Mouse (Mus musculus) hindbrain, embryonic 12.5 days (tissue): Measurements from ENCODE around the gene Abca4. TPM values are rescaled to one million over a fixed set of nuclear protein-coding genes. Genes with fewer than 3 reads are reported as not detected.

Source experiments
- ATAC-seq: fragments of 200-750 bp; cut with Nextera tagmentation; 2 replicates; pipeline ENCODE4 v1.8.0; 2017; ENCODE audit warnings: moderate TSS enrichment; ENCODE audit not compliant: low FRiP score
- H3K27ac ChIP-seq: fragments of 300-500 bp; sonication (generic); 2 replicates; pipeline ENCODE4 v1.5.1; 2016; ENCODE audit warnings: mild to moderate bottlenecking
- H3K27me3 ChIP-seq: fragments of 300-500 bp; sonication (generic); 2 replicates; pipeline ENCODE4 v1.6.1; 2016; ENCODE audit warnings: mild to moderate bottlenecking
- H3K36me3 ChIP-seq: fragments of 300-500 bp; sonication (generic); 2 replicates; pipeline ENCODE4 v1.6.1; 2016; ENCODE audit warnings: mild to moderate bottlenecking
- H3K4me1 ChIP-seq: fragments of 300-500 bp; sonication (generic); 2 replicates; pipeline ENCODE4 v1.6.1; 2016
- H3K4me2 ChIP-seq: fragments of 300-500 bp; sonication (generic); replicated peaks from 2 replicates; pipeline ENCODE4 v1.6.1; 2016; ENCODE audit warnings: mild to moderate bottlenecking
- H3K4me3 ChIP-seq: fragments of 300-500 bp; sonication (generic); 2 replicates; pipeline ENCODE4 v1.5.1; 2016; ENCODE audit warnings: mild to moderate bottlenecking
- H3K9ac ChIP-seq: fragments of 300-500 bp; sonication (generic); 2 replicates; pipeline ENCODE4 v1.6.1; 2016; ENCODE audit warnings: mild to moderate bottlenecking, moderate library complexity
- H3K9me3 ChIP-seq: fragments of 300-500 bp; sonication (generic); replicated peaks from 2 replicates; pipeline ENCODE4 v1.6.1; 2016; ENCODE audit warnings: mild to moderate bottlenecking
- WGBS: fragments of 180-500 bp; shearing (Covaris S2); methylation state at CpG from one replicate; pipeline ENCODE4 v1.1.7; 2016; 5-methylcytosine and 5-hydroxymethylcytosine counted together
- polyA plus RNA-seq: library from polyadenylated mRNA; unstranded; fragments of >200 nt; fragmentation: Nextera tagmentation; extraction: Ambion mirVana; gene quantifications from 2 replicates; pipeline ENCODE4 v1.2.1, GENCODE M21; 2016

The Abca4 gene
- polyA plus RNA-seq, 1 experiment from 2014 or later: 2.6 TPM

DNA sequence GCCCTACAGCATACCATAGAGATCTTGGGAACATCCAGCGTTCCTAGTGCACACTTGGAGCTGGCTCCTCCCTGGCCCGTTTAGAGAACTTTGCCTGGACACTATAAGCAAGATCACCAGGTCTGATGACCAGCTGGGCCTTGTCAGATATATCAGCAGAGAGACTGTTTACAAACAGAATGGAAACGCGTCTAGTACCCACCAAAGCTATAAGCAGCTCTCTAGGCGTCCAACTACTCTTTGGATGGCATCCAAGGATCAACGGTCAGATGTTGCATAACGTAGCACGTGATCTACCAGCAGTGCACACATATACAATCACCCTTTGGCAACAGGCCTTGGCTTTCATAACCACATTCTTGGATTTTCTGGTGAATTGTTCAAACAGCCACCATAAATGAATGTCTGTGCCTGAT is 154.7 kb downstream of the Abca4 start:
- no peak overlapping the region for H3K4me3 ChIP-seq
- no peaks in the 10 kb centered on the region for H3K9me3 ChIP-seq
- no peak overlapping the region for H3K4me2 ChIP-seq
- no peaks in the 10 kb centered on the region for H3K4me1 ChIP-seq
- no peaks in the 10 kb centered on the region for H3K27me3 ChIP-seq
- H3K9ac ChIP-seq: no peak overlapping the region
- WGBS: 84% methylated on average over 8 of the region's 8 CpGs
- no peak overlapping the region for H3K27ac ChIP-seq
- no peaks in the 10 kb centered on the region for H3K36me3 ChIP-seq
- ATAC-seq: no peak

DNA sequence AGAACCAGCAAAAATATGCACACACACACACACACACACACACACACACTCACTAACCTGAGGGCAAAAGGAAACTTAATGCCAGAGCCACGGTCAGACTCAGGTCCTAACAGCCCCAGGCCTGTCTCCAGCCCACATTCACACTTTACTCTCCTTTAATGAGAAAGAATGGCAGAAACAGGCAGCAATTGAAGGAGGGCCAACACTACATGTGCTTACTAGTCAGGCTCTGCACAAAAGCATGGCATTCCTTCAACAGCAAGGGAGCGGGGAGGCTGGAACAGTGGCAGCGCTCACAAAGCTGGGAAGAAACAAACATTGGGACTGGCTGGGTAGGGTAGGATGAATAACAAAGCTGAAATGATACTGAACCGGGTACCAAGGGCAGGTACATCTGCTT is 155.4 kb downstream of the Abca4 start:
- H3K36me3 ChIP-seq: no peaks in the 10 kb centered on the region
- H3K27ac ChIP-seq: no peak overlapping the region
- no peaks in the 10 kb centered on the region for H3K27me3 ChIP-seq
- no peak overlapping the region for H3K4me2 ChIP-seq
- no peak overlapping the region for H3K4me3 ChIP-seq
- ATAC-seq: no peak
- H3K9ac ChIP-seq: no peak overlapping the region
- WGBS: 76% methylated on average over 4 of the region's 4 CpGs
- H3K4me1 ChIP-seq: no peaks in the 10 kb centered on the region
- no peaks in the 10 kb centered on the region for H3K9me3 ChIP-seq

DNA sequence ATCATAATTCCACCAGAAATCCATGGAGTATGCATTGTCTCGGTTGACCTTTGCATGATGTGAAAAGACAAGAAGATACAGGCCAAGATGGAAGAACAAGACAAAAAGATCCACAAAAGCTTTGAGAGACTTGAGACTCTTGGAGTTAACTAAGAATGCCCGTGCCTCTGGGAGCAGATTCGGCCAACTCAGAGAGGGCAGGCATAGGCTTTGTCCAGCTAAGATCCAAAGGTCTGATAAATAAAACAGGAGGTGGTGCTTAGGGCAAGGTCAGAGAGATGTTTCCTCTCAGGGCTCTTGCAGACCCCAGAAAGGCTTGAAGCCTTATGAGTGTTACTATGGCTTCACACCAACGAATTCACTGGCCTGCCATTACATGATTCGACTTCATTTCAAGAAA is 155.8 kb downstream of the Abca4 start:
- no peak overlapping the region for H3K4me3 ChIP-seq
- no peak overlapping the region for H3K9ac ChIP-seq
- H3K27me3 ChIP-seq: no peaks in the 10 kb centered on the region
- H3K4me1 ChIP-seq: no peaks in the 10 kb centered on the region
- ATAC-seq: no peak
- 83% methylated on average over 5 of the region's 5 CpGs for WGBS
- no peaks in the 10 kb centered on the region for H3K36me3 ChIP-seq
- H3K27ac ChIP-seq: no peak overlapping the region
- no peak overlapping the region for H3K4me2 ChIP-seq
- H3K9me3 ChIP-seq: no peaks in the 10 kb centered on the region

DNA sequence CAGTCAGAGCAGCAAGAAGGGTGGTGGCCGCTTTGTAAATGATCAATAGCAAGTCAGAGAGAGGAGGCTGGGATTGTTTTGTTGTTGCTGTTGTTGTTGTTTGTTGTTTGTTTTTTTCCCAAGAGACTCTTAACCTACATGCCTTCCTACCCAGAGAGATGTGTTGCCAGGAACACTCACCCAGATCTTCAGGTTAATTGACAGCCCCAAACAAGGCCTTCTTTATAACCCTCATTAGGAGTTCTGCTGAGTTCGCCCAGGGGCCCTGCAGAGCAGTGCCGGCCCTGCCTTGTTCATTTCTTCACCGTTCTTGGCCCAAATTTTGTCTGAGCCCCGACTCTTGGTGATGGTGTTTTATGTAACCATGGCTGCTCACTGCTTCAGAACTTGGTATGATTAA is 156.2 kb downstream of the Abca4 start:
- Histone ChIP-seq H3K4me2 (no peak overlapping the region), H3K27me3 (no peaks in the 10 kb centered on the region), H3K9me3 (no peaks in the 10 kb centered on the region), H3K9ac (no peak overlapping the region), H3K4me3 (no peak overlapping the region), H3K36me3 (no peaks in the 10 kb centered on the region), H3K4me1 (no peaks in the 10 kb centered on the region), H3K27ac (no peak overlapping the region)
- 58% methylated on average over 5 of the region's 5 CpGs for WGBS
- no peak for ATAC-seq

DNA sequence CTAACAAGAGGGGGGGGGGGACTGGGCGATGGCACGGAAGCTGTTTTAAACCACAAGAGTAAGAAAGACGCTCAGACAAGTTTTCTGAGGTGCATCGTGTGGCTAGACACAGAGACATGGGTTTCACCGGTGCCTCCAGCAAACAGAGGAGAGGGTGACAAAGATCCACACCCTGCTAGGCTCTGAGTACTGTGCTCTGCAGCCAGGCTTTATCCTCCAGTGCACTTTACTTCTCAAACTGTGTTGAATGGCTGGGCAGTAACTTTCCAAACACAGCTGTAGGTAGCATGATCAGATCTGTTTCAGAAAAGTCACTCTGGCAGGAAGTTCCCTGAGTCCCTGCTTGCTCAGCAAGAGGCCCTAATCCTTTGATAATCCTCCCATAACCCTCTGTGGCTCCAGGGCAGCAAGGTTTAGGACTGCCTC is 158.1 kb downstream of the Abca4 start:
- Histone ChIP-seq H3K4me1 (no peaks in the 10 kb centered on the region), H3K36me3 (no peaks in the 10 kb centered on the region), H3K4me2 (no peak overlapping the region), H3K27me3 (no peaks in the 10 kb centered on the region), H3K27ac (no peak overlapping the region), H3K9ac (no peak overlapping the region), H3K9me3 (no peaks in the 10 kb centered on the region), H3K4me3 (no peak overlapping the region)
- WGBS: 46% methylated on average over 5 of the region's 5 CpGs
- no peak for ATAC-seq

DNA sequence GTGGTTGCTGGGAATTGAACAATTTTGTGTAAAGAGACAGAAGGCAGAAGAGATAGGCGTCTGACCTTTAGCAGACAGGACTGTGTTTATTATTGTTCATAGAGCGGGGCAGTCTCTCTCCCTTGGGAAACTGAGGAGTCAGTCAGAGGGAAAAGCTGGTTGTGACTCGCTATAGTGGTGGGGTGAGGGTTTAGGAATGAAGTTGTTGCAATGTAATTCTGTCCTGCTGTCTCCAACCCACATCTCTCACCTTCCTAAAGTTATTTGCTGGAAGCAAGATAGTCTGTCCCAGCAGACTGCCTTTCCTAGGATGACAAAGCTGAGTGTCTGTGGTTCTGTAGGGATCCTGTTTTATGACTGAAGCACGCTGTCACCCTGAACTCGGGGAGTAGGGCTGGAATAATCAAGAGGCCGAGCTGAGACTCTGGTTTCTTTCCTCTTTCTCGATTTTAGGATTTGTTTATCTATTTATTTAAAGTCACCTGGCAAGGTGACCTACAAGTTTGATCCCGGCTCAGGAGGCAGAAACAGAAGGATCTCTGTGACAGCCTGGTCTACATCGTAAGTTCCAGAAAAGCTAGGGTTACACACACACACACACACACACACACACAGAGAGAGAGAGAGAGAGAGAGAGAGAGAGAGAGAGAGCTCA is 159.6 kb downstream of the Abca4 start:
- Histone ChIP-seq H3K4me2 (no peak overlapping the region), H3K27me3 (no peaks in the 10 kb centered on the region), H3K4me1 (no peaks in the 10 kb centered on the region), H3K4me3 (no peak overlapping the region), H3K9ac (no peak overlapping the region), H3K9me3 (no peaks in the 10 kb centered on the region), H3K36me3 (no peaks in the 10 kb centered on the region), H3K27ac (no peak overlapping the region)
- WGBS: 76% methylated on average over 9 of the region's 9 CpGs
- ATAC-seq: no peak

DNA sequence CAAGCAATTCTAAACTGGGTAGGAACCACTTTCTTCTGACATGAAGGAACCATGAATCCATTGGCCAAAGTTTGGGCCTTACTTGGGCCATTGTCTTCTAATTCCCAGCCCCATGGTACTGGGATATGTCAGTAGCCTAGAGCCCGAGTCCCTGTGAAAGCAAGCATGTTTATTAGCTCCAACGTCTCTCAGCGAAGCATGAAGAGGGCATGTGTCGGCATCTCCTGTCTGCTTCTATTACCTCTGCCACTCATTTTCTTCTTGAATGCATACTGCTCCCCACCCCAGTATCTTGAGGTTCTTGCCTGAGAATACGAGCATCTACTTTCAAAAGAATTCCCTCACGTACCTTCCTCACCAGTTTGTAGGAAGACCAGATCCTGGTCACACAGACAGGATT is 161.5 kb downstream of the Abca4 start:
- Histone ChIP-seq H3K4me1 (no peaks in the 10 kb centered on the region), H3K4me2 (no peak overlapping the region), H3K27me3 (no peaks in the 10 kb centered on the region), H3K9me3 (no peaks in the 10 kb centered on the region), H3K27ac (no peak overlapping the region), H3K36me3 (no peaks in the 10 kb centered on the region), H3K9ac (no peak overlapping the region), H3K4me3 (no peak overlapping the region)
- no peak for ATAC-seq
- WGBS: 88% methylated on average over 6 of the region's 6 CpGs

DNA sequence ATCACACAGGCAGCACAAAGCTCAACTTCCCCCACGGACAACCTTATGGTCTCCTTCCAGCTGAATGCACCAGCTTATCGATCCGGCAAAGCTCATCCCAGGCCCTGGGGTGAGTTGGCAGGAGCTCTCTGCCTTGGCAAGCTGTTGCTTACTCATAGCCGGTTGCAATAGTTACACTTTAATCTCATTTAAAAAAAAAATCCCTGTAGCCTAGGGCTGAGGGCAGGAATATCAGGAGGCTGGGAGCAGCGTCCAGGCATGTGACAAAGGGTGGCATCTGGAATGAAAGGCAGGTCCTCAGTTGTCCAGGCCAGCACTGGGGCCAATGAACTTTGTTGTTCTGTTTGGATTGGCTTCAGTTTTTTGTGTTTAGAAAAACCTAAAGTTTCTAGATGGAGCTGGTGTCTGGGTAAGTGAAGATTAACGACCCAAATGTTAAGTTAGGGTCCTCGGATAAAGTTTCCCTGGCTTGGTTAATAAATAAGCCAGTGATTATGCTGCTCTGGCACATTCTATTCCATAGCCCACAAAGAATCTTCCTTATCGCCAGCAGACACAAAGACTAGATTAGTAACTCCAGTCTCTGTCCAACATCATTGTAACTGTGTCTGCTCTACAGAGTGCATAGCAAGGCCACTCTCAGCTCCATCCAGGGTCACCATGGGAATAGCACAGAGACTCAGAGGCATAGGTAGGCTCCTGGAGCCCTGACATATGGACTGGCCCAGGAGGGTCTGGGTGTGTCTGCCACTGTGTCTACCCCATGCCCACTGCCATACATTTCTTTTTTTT is 162.2 kb downstream of the Abca4 start:
- WGBS: 63% methylated on average over 8 of the region's 8 CpGs
- H3K9me3 ChIP-seq: no peaks in the 10 kb centered on the region
- H3K4me1 ChIP-seq: no peaks in the 10 kb centered on the region
- no peak overlapping the region for H3K27ac ChIP-seq
- H3K4me2 ChIP-seq: no peak overlapping the region
- no peak overlapping the region for H3K9ac ChIP-seq
- H3K4me3 ChIP-seq: no peak overlapping the region
- no peaks in the 10 kb centered on the region for H3K27me3 ChIP-seq
- no peaks in the 10 kb centered on the region for H3K36me3 ChIP-seq
- ATAC-seq: no peak

DNA sequence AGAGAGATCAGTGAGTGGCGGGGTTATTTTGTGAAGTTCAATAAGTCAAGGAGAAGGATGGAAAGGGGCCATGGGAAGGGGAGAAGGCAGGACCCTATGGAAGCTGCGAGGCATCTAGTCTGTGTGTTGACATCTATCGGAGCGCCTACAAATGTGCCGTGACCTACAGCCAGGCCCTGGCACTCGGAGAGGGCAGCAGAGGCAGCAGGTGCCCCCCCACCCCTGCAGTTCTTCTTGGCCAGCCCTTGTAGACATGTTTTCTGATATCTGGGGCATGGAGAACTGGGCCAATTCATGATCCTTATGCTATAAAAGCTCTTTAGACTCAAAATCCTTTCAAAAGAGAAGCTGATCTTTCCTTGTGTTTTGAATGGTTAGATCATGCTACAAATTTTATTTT is 163.5 kb downstream of the Abca4 start:
- Histone ChIP-seq H3K36me3 (no peaks in the 10 kb centered on the region), H3K27ac (no peak overlapping the region), H3K9me3 (no peaks in the 10 kb centered on the region), H3K9ac (no peak overlapping the region), H3K4me1 (no peaks in the 10 kb centered on the region), H3K4me2 (no peak overlapping the region), H3K4me3 (no peak overlapping the region), H3K27me3 (no peaks in the 10 kb centered on the region)
- no peak for ATAC-seq
- 70% methylated on average over 6 of the region's 6 CpGs for WGBS

DNA sequence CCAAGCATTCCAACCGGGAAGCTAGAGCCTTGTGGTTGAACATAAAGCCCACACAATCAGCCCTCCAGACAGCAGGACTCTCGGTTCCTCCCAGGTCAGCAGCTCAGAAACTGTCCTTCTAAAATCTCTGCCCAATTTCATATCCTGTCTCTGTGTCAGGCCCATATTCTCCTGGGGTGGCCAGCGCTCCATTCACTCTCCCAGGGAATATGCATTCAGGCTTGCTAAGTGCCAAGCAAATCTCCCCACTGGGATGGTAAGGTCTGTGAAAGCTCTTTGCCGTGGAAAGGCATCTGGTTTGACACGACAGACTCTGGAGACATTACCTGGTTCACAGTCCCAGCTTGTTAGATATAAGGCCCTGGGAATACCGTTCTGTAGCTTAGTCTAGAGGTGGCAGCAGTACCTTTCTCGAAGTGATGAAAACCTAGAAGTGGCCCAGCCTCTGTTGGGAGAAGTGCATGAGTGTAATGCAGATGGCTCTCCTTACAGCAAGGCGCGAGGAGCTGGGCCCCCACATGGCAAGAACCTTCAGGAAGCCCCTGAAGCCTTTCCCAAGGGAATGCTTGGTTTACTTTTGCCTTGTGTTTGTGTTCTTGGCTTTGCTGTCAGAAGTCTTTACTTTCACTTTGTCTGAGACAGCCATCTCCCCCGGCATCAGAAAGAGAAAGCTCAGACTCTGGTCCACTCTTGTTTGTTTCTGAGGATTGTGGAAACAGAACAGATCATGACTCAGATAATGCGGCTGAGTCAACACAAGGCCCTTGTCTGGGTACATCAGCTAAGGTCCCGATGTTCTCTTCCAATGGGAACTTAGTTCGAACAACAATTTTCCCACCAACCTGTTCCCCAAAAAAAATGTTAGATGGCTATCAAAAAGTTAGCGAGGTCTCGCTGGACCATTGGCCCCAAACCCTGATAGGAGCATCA is 164.3 kb downstream of the Abca4 start:
- ATAC-seq: no peak
- H3K36me3 ChIP-seq: no peaks in the 10 kb centered on the region
- 84% methylated on average over 15 of the region's 15 CpGs for WGBS

DNA sequence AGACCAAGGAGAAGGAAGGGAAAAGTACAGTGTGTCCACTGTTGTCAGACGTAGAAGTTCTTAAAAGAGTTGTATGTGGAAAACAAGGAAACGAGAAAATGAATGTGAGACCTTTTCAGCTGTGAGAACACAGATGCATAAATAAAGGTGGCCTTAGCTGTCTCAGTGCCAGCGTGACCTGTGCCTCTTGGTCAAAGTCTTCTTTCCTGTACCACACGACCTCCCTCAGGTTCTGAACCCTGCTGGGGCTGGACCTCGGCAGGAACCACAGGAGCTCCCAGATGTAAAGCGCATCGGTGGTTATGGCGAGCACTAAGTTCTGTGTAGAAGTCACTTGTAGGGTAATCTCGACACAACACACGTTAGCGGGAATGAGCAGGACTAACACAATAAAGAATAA is 165.3 kb downstream of the Abca4 start:
- H3K4me2 ChIP-seq: no peak overlapping the region
- H3K4me3 ChIP-seq: no peak overlapping the region
- H3K27me3 ChIP-seq: no peaks in the 10 kb centered on the region
- no peaks in the 10 kb centered on the region for H3K36me3 ChIP-seq
- no peak overlapping the region for H3K9ac ChIP-seq
- H3K9me3 ChIP-seq: no peaks in the 10 kb centered on the region
- 90% methylated on average over 11 of the region's 11 CpGs for WGBS
- no peak for ATAC-seq
- H3K4me1 ChIP-seq: no peaks in the 10 kb centered on the region
- H3K27ac ChIP-seq: no peak overlapping the region

More for the DNA sequence above, 164.3 kb downstream of the Abca4 start:
- Histone ChIP-seq H3K4me2 (no peak overlapping the region), H3K9me3 (no peaks in the 10 kb centered on the region), H3K4me1 (no peaks in the 10 kb centered on the region), H3K27ac (no peak overlapping the region), H3K9ac (no peak overlapping the region), H3K27me3 (no peaks in the 10 kb centered on the region), H3K4me3 (no peak overlapping the region)

DNA sequence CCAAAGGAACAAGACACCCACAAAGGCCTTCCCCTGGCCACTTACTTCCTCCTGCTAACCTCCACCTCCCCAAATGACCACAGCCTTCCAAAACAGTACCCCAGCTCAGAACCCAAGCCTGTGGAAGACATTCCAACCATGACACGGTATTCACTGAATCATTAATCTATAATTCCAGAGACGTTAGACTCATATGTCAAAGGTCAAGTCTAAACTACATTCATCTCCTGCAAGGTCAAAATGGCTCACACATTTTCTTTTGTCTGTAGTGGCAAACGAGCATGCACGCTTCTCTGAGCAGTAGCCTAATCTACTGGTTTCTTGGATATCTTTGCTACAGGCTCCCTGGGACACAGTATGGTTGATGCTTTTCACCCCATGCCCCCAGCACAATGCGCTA is 166.2 kb downstream of the Abca4 start:
- H3K36me3 ChIP-seq: no peaks in the 10 kb centered on the region
- no peaks in the 10 kb centered on the region for H3K9me3 ChIP-seq
- H3K9ac ChIP-seq: no peak overlapping the region
- 44% methylated on average over 5 of the region's 5 CpGs for WGBS
- H3K4me1 ChIP-seq: no peaks in the 10 kb centered on the region
- H3K4me3 ChIP-seq: no peak overlapping the region
- no peak overlapping the region for H3K27ac ChIP-seq
- no peak overlapping the region for H3K4me2 ChIP-seq
- H3K27me3 ChIP-seq: no peaks in the 10 kb centered on the region
- ATAC-seq: no peak
